Mouse (Mus musculus) layer of hippocampus, postnatal 14 days (tissue): Measurements from ENCODE around the gene Kdm2a. TPM values are rescaled to one million over a fixed set of nuclear protein-coding genes. Genes with fewer than 3 reads are reported as not detected.

Experiments
- DNase-seq, 2 experiments: peaks; one replicate each; pipeline ENCODE4 v3.0.0; 2021 to 2022; ENCODE audit warnings: low spot score in 2 of 2, mixed read lengths in 1 of 2
- total RNA-seq, 2 experiments: library from RNA; stranded (reverse); gene quantifications; 2 replicates each; pipeline ENCODE4 v1.2.3; 2021

The Kdm2a gene
- total RNA-seq, 2 experiments from 2014 or later: 69.3 to 73.2 TPM

GRCm38 (mm10) chr19:4300852-4301734 lies 97.0 kb downstream of the Kdm2a start:
- DNase-seq: no peak

- no peak for DNase-seq
Measured at GRCm38 (mm10) chr19:4300271-4300704, 97.8 kb downstream of the Kdm2a start.

GRCm38 (mm10) chr19:4299574-4300270 lies 98.4 kb downstream of the Kdm2a start:
- DNase-seq: no peak

GRCm38 (mm10) chr19:4299126-4299525 lies 99.0 kb downstream of the Kdm2a start:
- DNase-seq: no peak

DNA sequence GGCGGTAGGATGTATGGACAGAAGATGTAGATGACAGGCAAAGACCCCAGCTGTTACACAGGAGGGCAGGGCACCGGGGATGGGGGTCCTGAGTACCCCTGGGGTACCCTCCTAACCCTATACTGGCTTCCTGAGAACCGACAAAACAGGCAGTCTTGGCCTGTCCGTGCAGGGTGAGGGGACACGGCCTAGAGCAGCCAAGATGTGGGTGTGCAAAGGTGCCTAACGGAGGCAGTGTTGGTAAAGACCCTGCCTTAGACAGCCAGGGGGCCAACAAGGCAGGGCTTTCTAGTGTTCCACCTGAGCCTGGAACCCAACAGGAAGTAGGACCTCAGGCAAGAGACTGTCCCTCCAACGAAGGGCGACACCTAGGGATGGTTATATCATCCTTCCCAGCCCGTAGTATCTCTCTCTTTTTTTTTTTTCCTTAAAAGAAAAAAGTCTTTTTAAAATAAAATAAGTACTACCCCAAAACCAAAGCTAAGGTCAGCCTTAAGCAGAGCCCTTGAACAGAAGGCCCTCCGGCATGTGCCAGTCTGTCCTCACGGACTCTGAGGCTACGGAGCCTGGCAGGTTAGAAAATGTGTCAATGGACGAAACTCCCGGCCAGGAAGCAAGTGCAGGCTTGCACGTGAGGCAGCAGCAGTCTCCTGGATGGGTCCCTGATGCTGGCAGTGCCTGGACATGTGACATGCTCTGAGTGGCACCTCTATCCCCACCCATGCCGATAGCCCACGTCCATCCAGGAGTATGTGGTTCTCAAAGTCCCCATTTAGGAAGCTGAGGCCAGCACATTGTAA lies 99.6 kb downstream of the Kdm2a start:
- no peak for DNase-seq

GRCm38 (mm10) chr19:4297851-4298250 lies 100.2 kb downstream of the Kdm2a start:
- no peak for DNase-seq

DNA sequence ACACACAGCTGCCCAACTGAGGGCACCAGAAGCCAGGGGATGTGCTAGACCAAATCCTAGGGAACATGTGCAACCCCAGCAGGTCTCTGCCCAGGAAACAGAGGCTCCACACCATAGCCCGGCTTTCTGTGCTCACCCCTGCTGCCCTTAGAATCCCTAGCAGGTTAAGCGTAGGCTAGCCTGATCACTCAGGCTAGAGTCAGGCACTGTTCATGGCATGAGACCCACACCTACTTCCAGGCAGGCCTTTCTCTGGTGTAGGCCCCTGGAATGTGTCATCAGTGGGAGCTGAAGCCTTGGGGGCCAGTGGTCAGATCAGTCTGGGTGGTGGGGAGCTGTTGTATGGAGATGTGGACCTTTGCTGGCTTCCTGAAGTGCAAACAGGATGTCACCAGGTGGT lies 101.5 kb downstream of the Kdm2a start:
- DNase-seq: no peak

DNA sequence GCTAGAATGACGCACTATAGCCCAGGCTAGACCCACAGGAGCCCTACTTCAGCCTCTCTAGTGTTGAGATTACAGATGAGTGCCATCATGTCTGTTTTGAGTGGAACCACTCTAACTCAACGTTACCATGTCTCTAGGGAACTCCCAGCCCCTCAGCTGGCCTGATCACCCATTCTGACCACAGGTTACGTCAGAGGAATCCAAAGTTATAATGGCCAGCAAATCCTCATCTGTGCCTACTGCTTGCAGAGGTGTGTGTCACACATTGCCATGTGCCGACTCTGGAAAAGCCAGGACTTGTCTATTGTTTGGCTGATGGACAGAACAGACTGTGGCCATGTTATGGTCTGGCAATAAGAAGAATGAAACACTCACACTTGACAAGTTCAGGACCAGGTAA lies 102.7 kb downstream of the Kdm2a start:
- DNase-seq: no peak

DNA sequence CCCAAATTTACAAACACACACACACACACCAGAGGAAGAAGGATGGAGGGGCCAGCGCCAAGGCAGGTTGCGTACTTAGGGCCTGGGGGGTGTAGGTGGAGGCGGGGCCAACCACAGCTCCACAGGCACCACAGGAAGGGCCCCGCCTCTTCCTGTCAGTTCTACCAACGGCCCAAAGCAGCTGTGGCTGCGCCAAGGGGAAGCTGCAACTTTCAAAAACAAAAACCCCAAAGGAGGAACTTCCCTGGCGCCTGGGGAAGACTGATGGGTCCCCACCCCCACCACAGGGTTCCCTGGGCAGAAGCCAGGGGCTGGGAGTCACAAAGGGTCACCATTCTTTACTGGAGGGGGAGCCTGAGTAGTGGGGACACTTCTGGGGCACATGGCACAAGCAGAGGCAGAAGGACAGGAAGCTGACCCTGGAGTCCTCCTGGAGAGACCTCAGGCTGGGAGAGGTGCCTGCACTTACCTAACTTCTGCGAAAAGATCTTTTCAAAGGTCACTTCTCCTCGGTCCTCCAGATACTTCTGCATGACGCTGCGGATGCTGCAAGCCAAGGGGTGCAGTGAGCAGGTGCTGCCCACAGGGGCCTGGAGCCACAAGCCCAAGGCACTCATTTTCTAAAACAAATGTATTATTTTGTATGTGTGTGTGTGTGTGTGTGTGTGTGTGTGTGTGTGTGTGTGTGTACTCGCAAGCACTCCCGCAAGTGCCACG lies 103.5 kb downstream of the Kdm2a start:
- no peak for DNase-seq

DNA sequence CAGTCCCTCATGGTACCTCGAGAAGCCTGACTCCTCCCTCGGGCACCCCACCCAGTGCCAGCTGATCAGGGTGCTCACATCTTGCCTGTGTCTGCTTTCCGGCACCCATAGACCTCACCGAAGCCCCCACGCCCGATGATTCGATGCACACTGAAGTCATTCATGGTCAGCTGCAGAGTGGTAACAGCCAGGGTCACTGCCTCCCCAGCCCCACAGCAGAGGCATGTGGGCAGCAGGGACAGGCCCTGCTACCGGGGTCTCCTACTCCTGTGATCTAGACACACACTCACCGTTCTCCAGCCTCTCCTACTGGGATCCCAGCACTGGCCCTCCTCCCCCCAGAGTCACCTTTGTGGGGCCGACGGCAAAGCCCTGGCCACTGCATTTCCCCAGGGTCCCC lies 106.9 kb downstream of the Kdm2a start:
- DNase-seq: no peak

DNA sequence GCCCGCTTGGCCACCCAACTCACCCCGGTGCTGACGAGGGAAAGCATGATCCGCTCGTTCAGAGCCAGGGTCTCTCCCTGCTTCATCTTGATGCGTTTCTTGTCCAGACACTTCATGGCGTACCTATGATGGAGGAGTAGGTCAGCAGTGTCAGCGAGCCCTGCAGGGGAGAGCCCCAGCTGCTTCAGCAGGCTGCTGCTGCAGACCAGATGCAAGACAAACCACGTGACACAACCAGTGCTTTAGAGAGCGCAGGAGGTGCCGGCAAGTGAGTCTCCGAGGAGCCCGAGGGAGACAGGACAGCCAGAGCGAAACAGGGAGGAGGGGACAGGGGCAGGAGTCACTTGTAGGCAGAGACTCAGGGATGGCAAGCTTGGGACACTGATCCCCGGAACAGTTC lies 107.3 kb downstream of the Kdm2a start:
- DNase-seq: no peak

DNA sequence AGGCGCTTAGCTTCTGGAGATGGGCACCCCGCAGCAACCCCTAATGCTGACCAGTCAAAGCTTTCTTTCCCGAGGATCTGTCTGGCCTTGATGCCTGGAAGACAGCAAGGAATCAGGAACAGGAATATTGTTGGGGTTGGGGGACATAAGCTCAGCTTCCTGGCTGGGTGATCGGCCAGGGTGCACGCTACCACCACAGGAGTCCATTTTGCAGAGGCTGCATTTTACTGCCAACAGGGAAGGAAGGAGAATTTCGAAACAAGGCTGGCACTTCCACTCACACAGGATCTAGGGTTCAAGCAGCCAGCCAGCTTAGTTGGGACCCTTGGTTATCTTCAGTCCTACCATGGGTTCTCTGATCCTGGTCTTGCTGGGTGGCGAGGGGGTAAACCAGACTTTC lies 114.4 kb downstream of the Kdm2a start:
- DNase-seq: no peak

- peak; percentile 93 to 95 for DNase-seq
Measured at GRCm38 (mm10) chr19:4282898-4283553, 115.1 kb downstream of the Kdm2a start, which contains the start of gene Ankrd13d. Gene Ankrd13d, minus strand, starts transcription at chr19:4283137.

DNA sequence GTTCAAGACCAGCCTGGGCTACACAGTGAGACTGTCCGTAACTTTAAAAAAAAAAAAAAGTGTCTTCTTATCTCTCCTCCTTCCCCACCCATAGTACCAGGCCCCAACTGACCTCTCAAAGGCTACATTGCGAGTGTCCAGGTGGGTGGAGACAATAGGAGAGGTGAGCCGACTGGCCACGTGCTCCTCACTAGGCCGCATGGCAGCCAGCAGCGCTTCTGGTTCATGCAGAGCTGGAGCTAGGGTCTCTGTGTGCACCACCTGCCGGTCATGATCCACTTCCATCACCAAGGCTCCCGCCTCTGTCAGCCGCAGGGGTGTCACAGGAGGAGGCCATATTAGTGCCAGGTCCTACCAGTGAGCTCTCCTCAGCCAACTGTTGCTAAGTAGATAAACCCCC lies 117.7 kb downstream of the Kdm2a start:
- no peak for DNase-seq

DNA sequence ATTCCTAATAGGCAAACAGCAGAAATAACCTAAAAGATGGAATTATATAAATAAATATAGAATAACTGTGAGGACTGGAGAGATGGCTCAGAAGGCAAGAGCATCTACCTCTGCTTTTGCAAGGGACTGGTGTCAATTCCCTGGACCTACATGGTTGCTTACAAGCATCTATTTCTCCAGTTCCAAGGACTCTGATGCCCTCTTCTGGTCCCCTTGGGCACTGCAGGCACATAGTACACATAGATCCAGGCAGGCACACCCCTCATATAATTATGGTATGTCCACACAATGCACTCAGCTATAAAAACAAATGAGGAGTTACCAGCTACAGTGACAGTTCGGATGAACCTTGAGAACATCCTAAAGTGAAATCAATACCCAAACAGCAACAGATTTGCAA lies 118.6 kb downstream of the Kdm2a start:
- DNase-seq: no peak

DNA sequence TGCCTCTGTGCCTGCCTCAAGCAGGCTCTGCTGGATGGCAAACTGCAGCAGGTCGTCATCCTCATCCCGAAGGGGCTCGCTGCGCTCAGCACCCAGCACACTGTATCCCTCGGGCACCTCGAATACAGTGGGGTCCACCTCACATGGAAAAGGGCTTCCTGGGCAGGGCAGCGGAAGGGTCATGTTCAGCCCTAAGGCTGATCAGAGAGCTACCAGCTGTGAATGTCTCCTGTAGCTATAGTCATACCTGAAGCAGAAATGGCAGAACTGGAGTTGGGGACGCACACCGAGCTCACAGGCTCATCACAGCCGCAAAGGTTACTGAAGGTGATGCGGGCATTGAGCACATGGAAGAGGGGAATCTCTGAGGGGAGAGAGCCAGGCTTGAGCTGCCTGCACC lies 127.1 kb downstream of the Kdm2a start:
- no peak for DNase-seq

DNA sequence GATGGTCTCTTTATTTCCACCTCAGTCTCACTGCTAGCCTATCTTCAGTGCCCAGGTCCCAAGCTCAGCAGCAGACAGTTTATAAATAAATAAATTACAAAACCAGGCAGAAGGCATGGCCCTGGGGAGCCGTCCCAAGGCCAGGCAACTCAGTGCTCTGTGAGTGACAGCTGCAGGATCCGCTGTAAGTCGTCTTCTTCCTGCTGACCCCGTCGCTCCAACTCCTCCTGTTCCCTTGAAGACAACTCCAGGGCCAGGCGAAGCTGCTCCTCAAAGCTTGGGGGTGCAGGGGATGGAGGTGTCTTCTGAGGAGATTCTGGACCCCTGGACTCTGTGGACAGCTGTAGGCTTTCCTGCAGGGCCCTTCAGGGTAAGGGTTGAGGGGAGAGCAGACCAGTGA lies 127.9 kb downstream of the Kdm2a start:
- no peak for DNase-seq

DNA sequence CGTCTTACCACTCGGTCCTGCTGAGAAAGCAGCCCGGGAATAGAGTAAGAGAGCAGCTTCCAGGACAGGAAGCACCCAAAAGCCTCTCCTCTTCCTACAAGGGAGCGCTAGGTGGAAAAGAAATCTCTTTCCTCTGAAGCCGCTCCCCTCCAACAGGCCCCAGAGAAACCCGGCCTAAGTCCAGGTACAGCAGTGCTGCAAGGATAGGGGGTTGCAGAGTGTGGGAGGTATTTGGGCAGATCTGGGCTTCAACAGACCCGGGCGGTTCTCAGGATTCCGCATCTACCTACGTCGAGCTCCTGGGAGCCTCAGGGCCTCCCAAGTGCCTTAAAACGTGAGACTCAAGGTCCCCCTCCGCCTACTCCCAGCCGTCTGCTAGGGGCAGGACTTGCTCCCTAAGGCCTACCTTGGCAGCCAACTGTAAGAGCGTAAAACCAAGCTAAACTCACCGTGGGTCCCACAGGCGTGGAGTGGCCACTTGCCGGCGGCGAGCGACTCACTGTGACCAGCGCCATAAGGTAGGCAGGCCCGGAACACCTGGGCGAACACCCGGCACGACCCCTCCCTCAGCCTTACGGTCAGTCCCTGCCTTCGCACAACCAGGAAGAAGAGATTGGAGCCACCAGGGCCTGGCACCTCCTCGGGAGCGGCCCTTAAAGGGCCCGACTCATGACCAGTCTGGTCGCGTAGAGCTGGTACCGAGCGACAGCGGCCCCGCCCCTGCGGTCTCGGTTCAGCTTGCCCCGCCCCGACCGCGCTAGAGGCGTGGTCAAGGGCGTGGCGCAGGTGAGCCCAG lies 129.3 kb downstream of the Kdm2a start, which contains the start of gene Ssh3:
Gene Ssh3 (minus strand): TSS at position 615 of the 796 bp plus-strand sequence.
- peak; percentile 39 to 57 for DNase-seq

DNA sequence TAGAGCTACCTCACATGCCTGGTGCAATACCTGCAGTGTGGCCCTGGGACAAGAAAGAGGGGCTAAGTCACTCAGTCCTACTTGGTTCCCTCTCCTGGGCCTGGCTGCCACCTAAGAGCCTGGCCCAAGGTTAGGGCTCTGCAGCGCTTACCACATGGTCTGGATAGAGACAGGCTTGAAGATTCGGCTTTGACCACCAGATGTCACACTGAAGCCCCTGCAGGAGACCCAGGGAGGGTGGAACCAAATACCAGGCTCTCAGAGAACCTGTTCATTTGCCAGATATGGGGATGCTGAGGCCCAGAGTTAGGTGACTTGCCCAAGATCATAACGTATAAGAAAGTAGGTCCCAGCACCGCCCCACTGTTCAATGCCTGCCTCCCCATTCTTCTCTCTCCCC lies 132.1 kb downstream of the Kdm2a start:
- DNase-seq: no peak
